Mouse (Mus musculus) CD4-positive helper T cell, adult 2 months (primary cell): ENCODE results near the gene Msmp.
A peak's percentile ranks its signal among the peaks of the same experiment; 100 is the strongest.
"Not testable (repeated sequence)": the region's sequence is repeated elsewhere in the genome, so short reads cannot be mapped to it uniquely, and the experiment has no call there.

Experiments
- DNase-seq: peaks from one replicate; pipeline ENCODE4 v3.0.0-alpha.2; 2012; ENCODE audit warnings: low read depth, missing footprints, low spot score

Gene Msmp

DNA sequence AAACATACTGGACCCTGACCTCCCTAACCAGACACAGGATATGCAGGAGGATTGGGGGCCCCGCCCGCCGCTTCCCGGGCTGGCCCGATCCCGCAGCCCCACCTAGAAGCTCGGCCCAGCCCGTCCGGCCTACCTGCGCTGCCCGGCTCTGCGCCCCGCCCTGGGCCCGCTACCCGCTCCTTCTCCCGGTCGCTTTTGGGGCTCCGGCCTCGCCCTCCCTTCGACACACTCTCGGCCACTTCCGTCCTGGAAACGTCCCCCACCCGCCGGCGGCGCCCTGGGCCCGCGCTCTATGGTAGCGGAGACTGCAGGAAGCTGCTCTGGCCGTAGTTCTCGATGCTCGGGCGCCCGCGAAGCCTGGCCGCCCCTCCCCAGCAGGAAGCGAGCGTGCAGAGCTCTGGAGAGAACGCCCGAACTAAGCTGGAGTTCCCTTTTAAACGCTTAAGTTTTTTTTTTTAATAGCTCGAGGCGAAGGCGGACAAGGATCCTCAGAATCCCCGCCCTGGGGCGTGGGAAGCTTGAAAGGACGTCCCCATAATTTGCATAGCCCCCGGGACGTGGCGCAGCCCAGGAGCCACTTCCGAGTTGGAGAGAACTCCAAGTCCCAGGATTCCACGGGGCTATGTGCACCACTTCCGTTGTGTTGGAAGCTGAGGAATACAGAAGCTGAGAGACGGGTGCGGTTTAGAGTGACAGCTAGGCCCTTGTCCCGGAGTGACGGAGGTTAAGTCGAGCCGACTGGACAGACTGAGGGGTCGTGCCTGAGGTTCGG, 22.1 kb downstream of the Msmp start, which contains the start of the genes Creb3 and Tln1:
Gene Creb3, plus strand, starts transcription at position 336 of the 772 bp plus-strand sequence.
Gene Tln1, minus strand, starts transcription at position 695 of the 772 bp plus-strand sequence.
- peak; percentile 96 for DNase-seq

- DNase-seq, result no peak
Measured at GRCm38 (mm10) chr4:43561436-43561996, 22.8 kb downstream of the Msmp start.

GRCm38 (mm10) chr4:43560976-43561375, 23.3 kb downstream of the Msmp start:
- peak; percentile 26 for DNase-seq

GRCm38 (mm10) chr4:43560243-43560611, 24.1 kb downstream of the Msmp start:
- DNase-seq, result no peak

GRCm38 (mm10) chr4:43559519-43560242, 24.6 kb downstream of the Msmp start:
- DNase-seq, result no peak

GRCm38 (mm10) chr4:43558631-43559356, 25.5 kb downstream of the Msmp start:
- DNase-seq, result peak; percentile 76

- DNase-seq, result no peak
Measured at GRCm38 (mm10) chr4:43558028-43558630, 26.2 kb downstream of the Msmp start.

DNA sequence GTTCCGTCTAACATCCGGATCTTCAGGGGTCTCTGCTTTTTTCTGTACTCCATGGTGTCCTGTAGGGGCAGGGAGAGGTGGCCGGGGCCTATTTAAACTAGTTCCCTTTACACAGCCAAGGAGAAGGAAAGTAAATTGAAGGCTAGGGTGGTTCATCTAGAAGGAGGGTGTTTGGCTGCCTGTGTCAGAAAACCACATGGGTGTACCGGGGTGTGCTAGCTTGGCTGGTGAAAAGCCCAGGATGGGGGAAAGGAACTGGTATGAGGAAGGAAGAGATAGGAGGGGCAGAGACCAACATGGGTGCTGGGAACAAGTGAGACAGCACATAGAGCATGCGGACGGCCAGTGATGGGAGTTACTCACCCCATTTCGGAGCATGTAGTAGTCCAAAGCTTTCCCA, 28.4 kb downstream of the Msmp start:
- DNase-seq, result no peak

DNA sequence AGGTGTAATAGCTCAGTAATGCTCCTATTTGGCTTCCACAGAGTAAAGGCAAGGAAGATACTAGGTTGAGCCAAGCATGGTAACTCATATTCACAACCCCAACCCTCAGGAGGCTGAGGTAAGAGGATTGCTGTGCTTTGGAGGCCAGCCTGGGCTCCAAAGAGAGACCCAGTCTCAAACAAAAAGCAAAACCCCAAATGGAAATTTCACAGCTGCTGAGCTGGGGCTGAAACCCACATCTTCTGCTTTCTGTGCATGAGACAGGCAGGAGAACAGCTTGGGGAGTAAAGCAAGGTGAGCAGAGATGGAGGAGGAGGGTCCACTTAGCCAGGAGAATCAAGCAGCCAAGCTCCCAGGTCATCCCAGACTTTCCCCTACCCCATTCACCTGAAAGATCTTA, 30.4 kb downstream of the Msmp start:
- DNase-seq, result no peak

DNA sequence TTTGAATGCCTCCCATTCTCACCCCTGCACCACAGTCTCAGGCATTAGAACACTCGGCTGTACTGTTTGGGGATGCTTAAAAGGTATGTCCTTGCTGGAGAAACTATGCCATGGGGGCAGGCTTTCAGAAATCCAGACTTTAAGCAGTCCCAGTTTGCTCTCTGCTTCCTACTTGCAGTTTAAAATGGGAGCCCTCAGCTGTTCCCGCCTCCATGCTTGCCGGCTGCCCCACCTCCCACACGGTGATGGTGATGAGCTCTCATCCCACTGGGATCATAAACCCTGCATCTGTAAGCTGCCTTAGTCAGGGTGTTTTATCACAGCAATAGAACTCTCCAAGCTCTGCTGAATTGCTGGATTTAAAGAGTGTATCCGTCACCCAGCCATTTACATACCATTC, 31.9 kb downstream of the Msmp start:
- DNase-seq, result no peak

DNA sequence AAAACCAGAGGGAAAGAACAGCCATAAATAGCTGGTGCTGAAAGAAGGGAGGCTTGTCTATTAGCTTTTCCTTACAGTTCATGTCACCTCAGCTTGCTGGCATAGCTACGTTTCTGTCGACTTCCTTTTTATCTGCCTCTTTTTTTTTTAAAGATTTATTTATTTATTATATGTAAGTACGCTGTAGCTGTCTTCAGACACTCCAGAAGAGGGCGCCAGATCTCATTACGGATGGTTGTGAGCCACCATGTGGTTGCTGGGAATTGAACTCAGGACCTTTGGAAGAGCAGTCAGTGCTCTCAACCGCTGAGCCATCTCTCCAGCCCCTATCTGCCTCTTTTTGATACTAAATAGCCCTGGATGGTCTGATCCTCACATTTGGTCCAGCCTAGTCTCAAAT, 32.4 kb downstream of the Msmp start:
- not testable (repeated sequence) for DNase-seq

- DNase-seq, result no peak
Measured at GRCm38 (mm10) chr4:43549055-43549454, 35.2 kb downstream of the Msmp start.

DNA sequence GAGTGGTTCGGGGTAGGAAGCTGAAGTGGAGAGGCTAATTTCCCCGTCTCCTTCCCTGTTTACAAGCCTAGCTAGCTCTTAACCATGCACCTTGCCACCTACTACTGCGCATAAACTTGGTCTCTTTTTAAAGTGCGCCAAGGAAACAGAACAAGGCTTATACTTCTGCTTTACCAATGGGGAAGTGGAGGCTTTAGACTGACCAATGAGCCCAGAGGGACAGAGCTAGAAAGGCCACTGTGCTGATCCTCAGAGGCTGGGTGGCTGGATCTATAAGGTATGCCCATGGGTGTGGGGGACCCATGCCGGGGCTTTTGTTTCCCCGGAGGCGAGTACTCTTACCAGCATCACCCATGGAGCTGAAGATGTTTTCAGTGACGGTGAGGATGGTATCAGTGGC, 37.1 kb downstream of the Msmp start:
- no peak for DNase-seq

DNA sequence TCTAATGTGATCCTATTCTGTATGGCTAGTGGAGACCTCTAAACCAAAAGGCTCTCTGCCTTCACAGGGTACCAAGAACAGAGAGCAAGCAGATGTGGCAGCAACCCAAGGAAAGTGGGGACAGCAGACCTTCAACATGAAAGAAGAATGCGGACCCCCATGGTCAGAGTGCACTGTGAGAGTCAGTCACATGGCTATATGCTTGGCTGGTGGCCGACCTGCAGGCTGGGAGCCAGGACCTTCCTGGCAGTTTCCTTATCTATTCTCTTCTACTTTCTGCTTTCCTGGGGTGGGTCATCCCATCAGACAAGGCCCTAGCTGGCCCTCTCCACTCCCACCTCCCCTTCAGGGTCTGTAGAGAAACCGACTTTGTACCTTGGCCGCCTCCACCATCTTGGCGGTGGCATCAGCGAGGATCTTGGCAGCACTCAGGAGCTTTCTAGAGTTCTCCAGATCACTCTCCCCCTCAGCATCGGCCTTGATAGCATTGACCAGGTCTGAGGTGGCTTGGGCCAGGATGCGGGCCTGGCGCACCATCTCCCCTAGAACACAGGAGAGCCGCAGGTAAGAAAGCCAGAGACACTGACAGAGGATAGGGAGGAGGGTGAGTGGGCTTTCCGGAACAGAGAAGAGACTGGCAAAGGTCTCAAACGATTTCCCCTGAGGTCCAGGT, 37.8 kb downstream of the Msmp start:
- no peak for DNase-seq

DNA sequence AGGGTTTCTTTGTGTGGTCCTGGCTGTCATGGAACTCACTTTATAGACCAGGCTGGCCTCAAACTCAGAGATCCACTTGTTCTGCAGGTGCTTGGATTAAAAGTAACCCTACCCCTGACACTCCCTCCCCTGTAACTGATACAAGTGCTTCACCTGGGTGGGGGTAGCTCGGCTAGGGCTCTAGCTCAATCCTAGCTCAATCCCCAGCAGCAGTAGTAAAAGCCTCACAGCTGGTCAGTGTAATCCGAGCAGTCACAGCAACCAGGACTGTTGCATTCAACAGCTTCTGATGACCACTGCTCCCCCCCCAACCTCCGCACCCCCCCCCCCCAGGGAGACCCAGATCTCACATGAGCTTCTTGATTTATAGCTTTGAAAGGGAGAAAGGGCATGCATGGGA, 42.2 kb downstream of the Msmp start:
- no peak for DNase-seq

- DNase-seq, result no peak
Measured at GRCm38 (mm10) chr4:43536031-43536430, 48.3 kb downstream of the Msmp start.

DNA sequence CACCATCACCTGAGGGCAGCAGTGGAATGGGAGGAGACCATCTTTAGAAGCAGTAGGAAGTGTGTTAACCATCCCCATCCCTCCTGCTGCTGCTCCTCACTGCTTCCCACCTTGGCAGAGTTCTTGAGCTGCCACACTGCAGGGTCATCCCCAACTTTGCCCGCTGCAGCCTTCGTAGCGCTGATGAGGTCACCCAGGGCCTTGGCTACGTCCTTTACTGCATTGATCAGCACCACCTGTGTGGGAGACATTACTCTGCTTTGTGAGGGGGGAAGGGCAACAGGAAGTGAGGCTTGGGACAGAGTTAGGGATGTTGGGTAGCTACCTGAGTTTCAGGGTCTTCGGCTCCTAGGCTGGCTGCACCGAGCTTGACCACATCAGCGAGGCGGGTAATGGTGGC, 48.7 kb downstream of the Msmp start:
- DNase-seq, result no peak

DNA sequence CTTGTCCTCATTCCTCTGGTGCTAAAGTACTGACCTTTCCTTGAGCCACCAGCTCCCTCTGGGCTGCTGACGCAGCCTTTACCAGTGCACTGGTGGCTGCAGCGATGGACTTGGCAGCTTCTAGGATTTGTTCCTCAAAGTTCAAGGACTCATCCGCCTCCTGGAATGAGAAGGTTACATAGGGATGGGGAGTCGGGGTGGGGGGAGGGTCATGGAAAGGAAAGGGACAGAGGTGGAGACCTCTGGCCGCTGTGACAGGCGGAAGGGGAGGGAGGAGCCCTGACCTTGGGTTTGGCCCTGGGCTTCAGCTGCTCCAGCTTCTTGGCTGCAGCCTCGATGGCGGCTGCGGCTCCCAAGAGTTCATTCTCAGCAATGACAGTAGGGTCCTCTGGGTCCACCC, 51.0 kb downstream of the Msmp start:
- DNase-seq, result no peak
